Mouse (Mus musculus): ENCODE data around the gene Id3.

The Id3 gene

GRCm38 (mm10) chr4:136124581-136124980 is 18.7 kb upstream of the Id3 start:
- no peak for DNase-seq (ENCODE audit: low spot score)

DNA sequence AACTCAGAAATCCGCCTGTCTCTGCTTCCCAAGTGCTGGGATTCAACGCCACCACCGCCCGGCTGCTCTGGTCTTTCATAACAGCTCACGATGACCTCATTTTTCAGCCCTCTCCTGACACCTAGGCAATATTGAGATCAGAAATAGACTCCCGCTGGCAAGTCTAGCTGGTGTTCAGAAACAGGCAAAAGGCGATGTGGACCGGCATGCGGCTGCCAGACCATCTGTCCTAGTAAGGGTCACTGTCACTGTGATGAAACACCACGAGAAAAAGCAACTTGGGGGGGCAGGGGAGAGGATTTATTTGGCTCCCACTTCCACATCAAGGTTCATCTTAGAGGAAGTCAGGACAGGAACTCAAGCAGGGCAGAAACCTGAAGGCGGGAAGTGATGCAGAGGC is 17.8 kb upstream of the Id3 start:
- no peak for DNase-seq (ENCODE audit: low spot score)

GRCm38 (mm10) chr4:136126019-136126418 is 17.3 kb upstream of the Id3 start:
- DNase-seq (ENCODE audit: low spot score): no peak

DNA sequence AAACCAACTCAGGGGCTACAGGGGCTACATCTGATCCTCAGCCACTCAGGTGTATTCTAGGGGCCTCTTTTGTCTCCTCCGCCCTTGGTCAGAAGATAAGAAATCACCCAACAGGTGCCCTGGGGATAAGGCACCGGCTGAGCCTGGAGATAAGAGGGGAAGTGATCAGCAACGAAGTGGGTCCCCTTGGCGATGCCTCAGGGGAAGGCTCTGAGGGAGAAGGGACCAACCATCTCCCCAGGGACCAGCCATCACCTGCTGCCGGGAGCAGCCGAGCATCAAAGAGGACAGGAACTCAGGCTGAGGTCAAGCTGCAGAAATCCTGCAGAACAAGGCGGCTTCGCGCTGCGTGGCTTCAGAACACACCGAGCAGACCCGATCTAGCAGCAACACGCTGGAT is 15.6 kb upstream of the Id3 start:
- DNase-seq (ENCODE audit: low spot score): no peak

DNA sequence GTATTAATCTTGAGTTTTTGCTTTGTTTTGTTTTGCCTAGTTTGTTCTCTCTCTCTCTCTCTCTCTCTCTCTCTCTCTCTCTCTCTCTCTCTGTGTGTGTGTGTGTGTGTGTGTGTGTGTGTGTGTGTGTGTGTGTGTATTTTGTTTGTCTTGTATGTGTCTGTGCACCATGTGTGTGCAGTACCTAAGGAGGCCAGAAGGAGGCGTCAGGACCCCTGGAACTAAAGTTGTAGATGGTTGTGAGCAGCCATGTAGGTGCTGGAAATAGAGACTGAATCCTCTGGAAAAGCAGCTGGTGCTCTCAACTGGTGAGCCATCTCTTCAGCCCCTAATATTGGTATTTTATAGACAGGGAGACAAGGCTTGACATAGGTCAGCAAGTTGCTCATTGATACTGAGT is 13.5 kb upstream of the Id3 start:
- DNase-seq (ENCODE audit: low spot score): no peak

GRCm38 (mm10) chr4:136133801-136134200 is 9.5 kb upstream of the Id3 start:
- DNase-seq (ENCODE audit: low spot score): no peak

- no peak for DNase-seq (ENCODE audit: low spot score)
These were observed 8.8 kb upstream of the Id3 start for GRCm38 (mm10) chr4:136134418-136134977.

GRCm38 (mm10) chr4:136134978-136135873 is 8.1 kb upstream of the Id3 start:
- peak; percentile 46 for DNase-seq (ENCODE audit: low spot score)

DNA sequence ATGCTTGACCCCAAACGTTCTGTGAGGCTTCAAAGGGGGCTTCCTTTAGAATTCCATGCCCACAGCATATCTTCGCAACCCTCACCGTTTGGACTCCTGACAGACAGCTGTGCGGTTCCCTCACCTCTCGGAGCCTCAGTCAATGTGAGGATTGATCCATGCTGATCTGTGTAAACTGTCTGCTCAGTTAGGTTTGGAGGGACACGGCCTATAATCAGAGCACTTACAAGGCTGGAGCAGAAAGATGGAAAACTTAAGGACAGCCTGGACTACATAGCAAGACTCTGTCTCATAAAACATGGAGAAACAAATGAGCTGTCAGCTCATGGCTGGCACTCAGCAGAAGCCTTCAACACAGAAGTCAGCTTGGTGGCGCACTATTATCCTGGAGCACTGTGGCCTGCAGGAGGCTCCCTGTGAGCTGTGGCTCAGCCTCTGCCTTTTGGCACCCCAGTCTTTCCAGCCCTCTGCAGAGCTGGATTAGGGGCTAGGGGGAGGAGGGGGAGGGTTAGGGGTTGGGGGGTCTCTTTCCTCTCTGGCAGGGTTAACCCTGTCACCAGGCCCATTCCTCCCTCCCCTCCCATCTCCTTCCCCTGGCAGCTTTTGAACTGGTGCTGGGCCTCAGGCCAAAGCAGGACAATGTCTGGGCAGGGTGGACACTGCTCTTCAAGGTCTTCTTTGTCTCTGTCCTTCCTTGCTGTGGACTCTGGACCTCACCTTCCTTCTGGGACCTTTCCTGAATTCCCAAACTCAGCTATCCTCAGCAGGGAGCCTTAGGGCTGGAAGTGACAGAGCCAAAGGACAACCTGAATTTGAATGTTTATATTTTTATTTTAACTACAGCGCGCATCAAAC is 7.2 kb upstream of the Id3 start:
- no peak for DNase-seq (ENCODE audit: low spot score)

DNA sequence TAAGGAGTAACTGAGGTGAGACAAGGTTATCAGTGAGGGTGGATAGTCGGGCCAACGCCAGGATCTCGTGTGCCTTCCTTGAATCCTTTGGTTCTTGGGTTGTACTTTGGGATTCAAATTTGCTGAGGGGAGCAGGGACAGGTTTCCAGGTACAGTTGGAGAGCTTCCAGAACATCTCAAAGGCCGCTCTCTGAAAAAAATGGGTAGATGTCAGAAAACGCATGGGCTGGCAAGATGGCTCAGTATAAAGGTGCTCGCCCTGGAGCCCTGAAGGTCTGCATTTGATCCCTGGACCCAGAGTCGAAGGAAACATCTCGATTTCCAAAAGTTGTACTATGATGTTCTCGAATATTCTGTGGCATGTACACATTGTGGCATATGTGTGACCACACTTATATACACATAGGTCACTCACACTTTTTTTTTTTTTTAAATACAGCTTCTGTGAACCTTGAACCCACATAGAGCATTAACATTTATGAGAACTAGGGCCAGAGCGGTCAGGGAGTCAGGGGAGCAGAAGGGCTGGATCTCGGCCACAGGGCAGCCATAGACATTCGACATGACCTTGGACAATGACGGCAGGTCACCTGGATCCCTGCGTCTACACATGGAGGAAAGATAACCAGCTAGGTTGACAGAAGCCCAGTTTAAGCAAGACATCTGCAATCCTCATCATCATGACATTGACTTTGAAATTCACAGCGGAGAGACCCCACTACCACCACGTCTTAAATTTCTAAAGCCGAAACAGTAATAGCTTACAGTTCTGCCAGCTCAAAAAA is 3.8 kb upstream of the Id3 start:
- DNase-seq (ENCODE audit: low spot score): no peak

GRCm38 (mm10) chr4:136140327-136141250 is 2.7 kb upstream of the Id3 start:
- peak; percentile 87 for DNase-seq (ENCODE audit: low spot score)

- no peak for DNase-seq (ENCODE audit: low spot score)
These were observed 767 bp upstream of the Id3 start for GRCm38 (mm10) chr4:136142267-136143192.

DNA sequence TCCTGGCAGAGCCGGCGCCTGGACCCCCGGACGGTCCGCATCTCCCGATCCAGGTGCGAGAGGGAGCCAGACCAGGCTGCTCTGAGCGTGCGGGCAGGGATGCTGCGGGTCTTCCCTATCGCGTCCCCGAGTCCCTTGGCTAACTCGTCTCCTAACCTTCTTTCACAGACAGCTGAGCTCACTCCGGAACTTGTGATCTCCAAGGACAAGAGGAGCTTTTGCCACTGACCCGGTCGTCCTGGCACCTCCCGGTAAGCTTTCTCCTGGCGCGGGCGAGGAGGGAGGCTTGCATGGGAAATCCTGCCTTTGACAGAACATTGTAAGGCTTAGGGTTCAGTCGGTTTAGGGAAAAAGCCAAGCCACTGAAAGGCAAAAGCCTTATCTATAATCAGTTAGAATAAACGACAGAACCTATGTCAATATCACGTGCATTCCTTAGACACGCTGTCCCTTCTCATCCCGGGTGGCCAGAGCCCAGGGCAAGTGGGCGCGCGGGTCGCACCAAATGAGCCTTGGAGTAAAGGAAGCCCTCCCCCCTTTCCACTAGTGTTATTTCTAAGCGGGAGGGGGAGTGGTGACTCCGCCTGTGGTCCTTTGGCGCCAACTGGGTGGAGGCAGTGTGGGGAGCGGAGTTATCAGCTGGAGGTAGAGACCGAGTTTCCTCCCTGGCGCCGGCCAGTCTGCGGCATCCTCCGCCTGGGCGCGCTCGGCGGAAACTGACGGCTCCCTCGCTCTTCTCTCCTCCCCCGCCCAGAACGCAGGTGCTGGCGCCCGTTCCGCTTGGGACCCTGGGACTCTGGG is 1.0 kb downstream of the Id3 start:
- DNase-seq (ENCODE audit: low spot score): peak; percentile 65

- no peak for DNase-seq (ENCODE audit: low spot score)
These were observed 1.6 kb downstream of the Id3 start for GRCm38 (mm10) chr4:136144927-136145292.

GRCm38 (mm10) chr4:136145362-136145885 is 2.1 kb downstream of the Id3 start:
- no peak for DNase-seq (ENCODE audit: low spot score)

DNA sequence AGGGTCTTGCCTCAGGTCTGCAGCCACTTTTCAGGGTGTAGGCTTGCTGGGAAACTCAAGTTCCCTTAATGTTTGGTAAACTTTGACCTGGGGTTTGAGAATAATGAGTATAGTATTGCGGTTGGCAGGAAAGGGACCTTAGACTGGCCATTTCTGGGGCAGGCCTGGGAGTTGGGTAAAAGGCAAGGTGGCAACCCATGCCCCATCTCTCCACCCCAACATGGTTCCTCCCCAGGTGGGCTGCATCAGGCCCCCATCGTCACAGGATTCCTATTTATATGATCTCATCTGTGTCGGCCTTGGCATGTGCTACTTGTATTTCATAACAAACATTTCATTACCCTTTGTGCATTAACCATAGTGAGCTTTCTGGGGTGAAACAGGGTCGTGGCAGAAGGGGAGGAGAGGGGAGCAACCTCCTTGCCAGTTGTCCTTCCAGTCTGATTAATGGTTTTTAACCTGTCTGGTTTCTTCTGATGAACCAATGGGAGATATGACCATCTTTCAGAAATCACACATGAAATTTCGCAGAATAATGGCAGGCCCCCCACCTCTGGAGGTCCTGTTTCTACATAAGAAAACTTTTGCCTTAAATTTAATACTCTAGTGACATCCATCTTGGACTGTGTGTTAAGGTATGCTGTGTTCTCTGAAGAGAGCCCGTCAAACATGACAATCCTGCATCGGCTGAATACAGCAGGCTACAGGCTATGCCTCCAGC is 2.9 kb downstream of the Id3 start:
- no peak for DNase-seq (ENCODE audit: low spot score)

DNA sequence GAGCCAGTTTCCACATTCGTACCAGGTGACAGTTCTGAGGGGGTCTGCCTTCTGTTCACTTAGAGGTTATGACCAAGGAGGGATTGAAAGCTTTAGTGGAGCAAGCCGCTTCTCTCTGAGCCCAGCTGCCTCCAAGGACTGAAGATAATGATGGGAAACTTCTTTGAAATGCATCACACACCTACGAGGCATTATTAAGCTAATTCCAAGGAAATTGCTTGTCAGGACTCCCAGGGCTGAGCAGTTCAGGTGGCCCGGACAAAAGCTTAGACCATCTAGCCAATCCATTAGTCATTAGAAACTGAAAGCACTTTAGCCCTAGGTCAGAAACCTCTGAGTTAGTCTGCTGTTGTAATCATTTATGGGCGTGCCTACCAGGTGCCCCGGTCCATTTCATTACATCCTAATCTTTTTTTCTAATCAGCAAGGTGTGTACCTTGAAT is 3.4 kb downstream of the Id3 start:
- no peak for DNase-seq (ENCODE audit: low spot score)
